Mouse (Mus musculus) kidney, embryonic 14.5 days (tissue): ENCODE measurements around the gene Gm3424. TPM values are rescaled to one million over a fixed set of nuclear protein-coding genes. Genes with fewer than 3 reads are reported as not detected.
"Not testable (repeated sequence)": the region's sequence is repeated elsewhere in the genome, so short reads cannot be mapped to it uniquely, and the experiment has no call there.

Source experiments
- ATAC-seq: fragments of 200-750 bp; cut with Nextera tagmentation; 2 replicates; pipeline ENCODE4 v1.8.0; 2017; ENCODE audit warnings: moderate number of reproducible peaks, mild to moderate bottlenecking, moderate TSS enrichment, moderate library complexity; ENCODE audit not compliant: low FRiP score, low TSS enrichment
- H3K27ac ChIP-seq: fragments of 300-500 bp; sonication (generic); 2 replicates; pipeline ENCODE4 v1.5.1; 2014; ENCODE audit warnings: low read depth, mild to moderate bottlenecking, low read length, moderate library complexity, mixed read lengths
- H3K27me3 ChIP-seq: fragments of 300-500 bp; sonication (generic); 2 replicates; pipeline ENCODE4 v1.6.1; 2014; ENCODE audit warnings: mild to moderate bottlenecking, low read length; ENCODE audit not compliant: control insufficient read depth, insufficient read depth
- H3K36me3 ChIP-seq: fragments of 300-500 bp; sonication (generic); 2 replicates; pipeline ENCODE4 v1.6.1; 2014; ENCODE audit warnings: low read length, mixed read lengths; ENCODE audit not compliant: control insufficient read depth, insufficient read depth
- H3K4me1 ChIP-seq: fragments of 300-500 bp; sonication (generic); 2 replicates; pipeline ENCODE4 v1.6.1; 2014; ENCODE audit warnings: low read length, mixed read lengths; ENCODE audit not compliant: control insufficient read depth, insufficient read depth
- H3K4me2 ChIP-seq: fragments of 300-500 bp; sonication (generic); replicated peaks from 2 replicates; pipeline ENCODE4 v1.6.1; 2014; ENCODE audit warnings: low read depth, mild to moderate bottlenecking, low read length
- H3K4me3 ChIP-seq: fragments of 300-500 bp; sonication (generic); 2 replicates; pipeline ENCODE4 v1.5.1; 2014; ENCODE audit warnings: mild to moderate bottlenecking, low read length
- H3K9ac ChIP-seq: fragments of 300-500 bp; sonication (generic); 2 replicates; pipeline ENCODE4 v1.6.1; 2014; ENCODE audit warnings: low read depth, mild to moderate bottlenecking, low read length, moderate library complexity
- H3K9me3 ChIP-seq: fragments of 300-500 bp; sonication (generic); 2 replicates; pipeline ENCODE4 v1.6.1; 2016; ENCODE audit warnings: low read length; ENCODE audit not compliant: control insufficient read depth
- WGBS: fragments of 180-500 bp; shearing (Covaris S2); extraction: QIAGEN DNeasy Blood & Tissue Kit; methylation state at CpG from one replicate; pipeline ENCODE4 v1.1.7; 2014; 5-methylcytosine and 5-hydroxymethylcytosine counted together
- polyA plus RNA-seq: library from polyadenylated mRNA; unstranded; fragments of >200 nt; fragmentation: Nextera tagmentation; extraction: Ambion mirVana; gene quantifications from 2 replicates; pipeline ENCODE4 v1.2.1, GENCODE M21; 2014

Gm3424 gene
- polyA plus RNA-seq: not detected in 2 replicates

- no CpG with 5 or more reads among the region's 3 CpGs for WGBS
- H3K9me3 ChIP-seq, H3K36me3 ChIP-seq, H3K27me3 ChIP-seq, H3K4me2 ChIP-seq, H3K9ac ChIP-seq, H3K4me1 ChIP-seq, H3K27ac ChIP-seq, ATAC-seq, H3K4me3 ChIP-seq: not testable (repeated sequence)
Observed at GRCm38 (mm10) chr14:5830229-5830628, at the start of gene Gm3424. TSS of gene Gm3424 (minus strand) at chr14:5830329.

- H3K27me3 ChIP-seq, H3K27ac ChIP-seq, H3K9ac ChIP-seq, H3K36me3 ChIP-seq, ATAC-seq, H3K4me1 ChIP-seq, H3K9me3 ChIP-seq: not testable (repeated sequence)
- peak overlapping the region; percentile 50 for H3K4me2 ChIP-seq
- H3K4me3 ChIP-seq: peak overlapping the region; percentile 26; the same call in 1 of the 2 replicates
- WGBS: 1% methylated on average over 17 of the region's 28 CpGs
Observed at GRCm38 (mm10) chr14:5879791-5880190, 49.7 kb upstream of the Gm3424 start.

- 3% methylated on average over 5 of the region's 11 CpGs for WGBS
- H3K27me3 ChIP-seq, H3K36me3 ChIP-seq, H3K9ac ChIP-seq, H3K4me2 ChIP-seq, H3K9me3 ChIP-seq, ATAC-seq, H3K4me1 ChIP-seq, H3K4me3 ChIP-seq, H3K27ac ChIP-seq: not testable (repeated sequence)
Observed at GRCm38 (mm10) chr14:5879136-5879535, 49.0 kb upstream of the Gm3424 start.

- H3K4me2 ChIP-seq, ATAC-seq, H3K27ac ChIP-seq, H3K27me3 ChIP-seq, H3K4me3 ChIP-seq, H3K9ac ChIP-seq, H3K4me1 ChIP-seq, H3K36me3 ChIP-seq, H3K9me3 ChIP-seq: not testable (repeated sequence)
- 78% methylated on average over 3 of the region's 3 CpGs for WGBS
Observed at GRCm38 (mm10) chr14:5855911-5856310, 25.8 kb upstream of the Gm3424 start.

- H3K27me3 ChIP-seq, H3K9ac ChIP-seq, H3K4me3 ChIP-seq, ATAC-seq, H3K4me1 ChIP-seq, H3K36me3 ChIP-seq, H3K4me2 ChIP-seq, H3K27ac ChIP-seq, H3K9me3 ChIP-seq: not testable (repeated sequence)
- no CpG with 5 or more reads among the region's 47 CpGs for WGBS
Observed at GRCm38 (mm10) chr14:5812699-5813356, 17.3 kb downstream of the Gm3424 start.

GRCm38 (mm10) chr14:5807882-5808281, 22.2 kb downstream of the Gm3424 start, which contains the start of gene Gm3383:
TSS of gene Gm3383 (minus strand) at chr14:5807982.
- ATAC-seq, H3K9ac ChIP-seq, H3K36me3 ChIP-seq, H3K9me3 ChIP-seq, H3K27me3 ChIP-seq, H3K4me3 ChIP-seq, H3K4me2 ChIP-seq, H3K4me1 ChIP-seq, H3K27ac ChIP-seq: not testable (repeated sequence)
- no CpG with 5 or more reads among the region's 3 CpGs for WGBS

Other genes starting within 250 kb of the Gm3424 start
- gene Gm8265, start 197.3 kb downstream of the Gm3424 start, polyA plus RNA-seq: not detected in 2 replicates
- not detected in 2 replicates for gene Gm9603, start 142.9 kb downstream of the Gm3424 start, polyA plus RNA-seq
- gene Gm3373, start 88.8 kb downstream of the Gm3424 start, polyA plus RNA-seq: 0.11 and 0.13 TPM in 2 replicates
- gene Gm3383, start 22.3 kb downstream of the Gm3424 start, polyA plus RNA-seq: 1.1 and 1.2 TPM in 2 replicates
- not detected in 2 replicates for gene Gm8237, start 50.1 kb upstream of the Gm3424 start, polyA plus RNA-seq
- gene Gm3248, start 131.4 kb upstream of the Gm3424 start, polyA plus RNA-seq: 0.10 and 0.12 TPM in 2 replicates
- not detected in 2 replicates for gene Gm3453, start 148.8 kb upstream of the Gm3424 start, polyA plus RNA-seq
- gene Gm6337, start 227.9 kb upstream of the Gm3424 start, polyA plus RNA-seq: not detected in 2 replicates